19 mouse cellular contexts compared by ENCODE assay signal in genomic region chrX:7778450-7779244, GRCm38 (mm10). TPM values are rescaled to one million over a fixed set of nuclear protein-coding genes. Genes with fewer than 3 reads are reported as not detected.
DNase-seq lines count a peak whose midpoint lies in the region; ATAC-seq and TF ChIP-seq lines count a peak whose summit lies in the region.
"Had no signal": no experiment of that assay in that cellular context is flagged by ENCODE, and none has a peak within 500 bp of the region (broad histone marks: within the 10 kb centered on the region; RNA-seq: fewer than 3 reads in every experiment).

No protein-coding gene starts in this region.

- TF ChIP-seq EP300 in stomach, postnatal 0 days (optimal IDR thresholded peaks at IDR 0.05): no peak

- no peak for ATAC-seq in heart, embryonic 11.5 days (replicated peaks; ENCODE audit: insufficient number of reproducible peaks, low FRiP score, low TSS enrichment)
- ATAC-seq in stomach, embryonic 14.5 days (ENCODE audit: insufficient number of reproducible peaks, insufficient read depth, low FRiP score, low read depth): peak; percentile 65; the same call in 1 of the 2 replicates
- no peak for ATAC-seq in stomach, postnatal 0 days (ENCODE audit: low FRiP score, low TSS enrichment)
- ATAC-seq in liver, embryonic 15.5 days (ENCODE audit: insufficient read depth): peak; percentile 91
- ATAC-seq in forebrain, embryonic 15.5 days (replicated peaks): no peak

- peak overlapping the region; percentile 64 for H3K27ac ChIP-seq in heart, embryonic 11.5 days (ENCODE audit: low read depth, low read length)
- H3K27ac ChIP-seq in stomach, embryonic 14.5 days (ENCODE audit: low read length): no peak overlapping the region
- no peak overlapping the region for H3K27ac ChIP-seq in stomach, postnatal 0 days (replicated peaks)
- peak overlapping the region; percentile 94 for H3K27ac ChIP-seq in liver, embryonic 15.5 days (replicated peaks)
- H3K27ac ChIP-seq in forebrain, embryonic 15.5 days (replicated peaks): no peak overlapping the region
- H3K27ac ChIP-seq: embryonic facial prominence, embryonic 13.5 days; forebrain, embryonic 12.5 days; hindbrain, embryonic 10.5 days; lung, embryonic 15.5 days; neural tube, embryonic 13.5 days had no signal

- no peak overlapping the region for H3K4me2 ChIP-seq in heart, embryonic 11.5 days
- H3K4me2 ChIP-seq in stomach, embryonic 14.5 days (replicated peaks; ENCODE audit: low read depth, low read length): no peak overlapping the region
- H3K4me2 ChIP-seq in stomach, postnatal 0 days (replicated peaks; ENCODE audit: low read depth): no peak overlapping the region
- H3K4me2 ChIP-seq in liver, embryonic 15.5 days: peak overlapping the region; percentile 56
- H3K4me2 ChIP-seq in forebrain, embryonic 15.5 days (replicated peaks): no peak overlapping the region
- H3K4me2 ChIP-seq: embryonic facial prominence, embryonic 13.5 days; forebrain, embryonic 12.5 days; lung, embryonic 15.5 days; neural tube, embryonic 13.5 days had no signal

- no peak for DNase-seq in heart, postnatal 4 days
- DNase-seq in stomach, postnatal 0 days (ENCODE audit: low spot score): no peak
- no peak for DNase-seq in urinary bladder, postnatal 4 days (ENCODE audit: low spot score in 2 of 2)
- no peak for DNase-seq in urinary bladder, adult 18-20 months (ENCODE audit: low spot score in 2 of 2)
- DNase-seq: cerebellum, adult 11-12 months; layer of hippocampus, postnatal 36 days; left cerebral cortex, postnatal 4 days; retina, postnatal 1 day; thymus, adult 2 months had no signal

- H3K4me3 ChIP-seq in heart, embryonic 11.5 days (ENCODE audit: low read depth, low read length): no peak overlapping the region
- no peak overlapping the region for H3K4me3 ChIP-seq in stomach, embryonic 14.5 days (ENCODE audit: low read depth, low read length)
- H3K4me3 ChIP-seq in stomach, postnatal 0 days (ENCODE audit: low read depth, low read length): no peak overlapping the region
- 0 out of 2 replicates have a peak overlapping the region, but pooled peaks have one; percentile 10 for H3K4me3 ChIP-seq in liver, embryonic 15.5 days (replicated peaks)
- no peak overlapping the region for H3K4me3 ChIP-seq in forebrain, embryonic 15.5 days
- H3K4me3 ChIP-seq: embryonic facial prominence, embryonic 13.5 days; forebrain, embryonic 12.5 days; hindbrain, embryonic 10.5 days; lung, embryonic 15.5 days; neural tube, embryonic 13.5 days had no signal

- H3K36me3 ChIP-seq in heart, embryonic 11.5 days (ENCODE audit: control insufficient read depth, insufficient read depth, low read length): no peaks in the 10 kb centered on the region
- no peaks in the 10 kb centered on the region; the same call in 1 of the 2 replicates for H3K36me3 ChIP-seq in stomach, embryonic 14.5 days (ENCODE audit: control insufficient read depth, insufficient read depth, low read length)
- H3K36me3 ChIP-seq in stomach, postnatal 0 days (ENCODE audit: control insufficient read depth, insufficient read depth, low read length): no peaks in the 10 kb centered on the region
- peaks cover 3% of the 10 kb centered on the region; the same call in 1 of the 2 replicates for H3K36me3 ChIP-seq in liver, embryonic 15.5 days (replicated peaks)
- H3K36me3 ChIP-seq in forebrain, embryonic 15.5 days: no peaks in the 10 kb centered on the region
- H3K36me3 ChIP-seq: forebrain, embryonic 12.5 days; lung, embryonic 15.5 days had no signal

- H3K9me3 ChIP-seq in heart, embryonic 11.5 days (replicated peaks; ENCODE audit: control insufficient read depth, low read length): no peaks in the 10 kb centered on the region
- no peaks in the 10 kb centered on the region for H3K9me3 ChIP-seq in stomach, embryonic 14.5 days (ENCODE audit: control insufficient read depth, low read depth, low read length)
- no peaks in the 10 kb centered on the region for H3K9me3 ChIP-seq in stomach, postnatal 0 days (ENCODE audit: control insufficient read depth, low read length)
- H3K9me3 ChIP-seq in liver, embryonic 15.5 days (replicated peaks): no peaks in the 10 kb centered on the region
- no peaks in the 10 kb centered on the region for H3K9me3 ChIP-seq in forebrain, embryonic 15.5 days
- H3K9me3 ChIP-seq: embryonic facial prominence, embryonic 13.5 days; forebrain, embryonic 12.5 days; hindbrain, embryonic 10.5 days; lung, embryonic 15.5 days; neural tube, embryonic 13.5 days had no signal

- no peaks in the 10 kb centered on the region for H3K4me1 ChIP-seq in heart, embryonic 11.5 days (ENCODE audit: control insufficient read depth, insufficient read depth, low read length)
- H3K4me1 ChIP-seq in stomach, embryonic 14.5 days (ENCODE audit: control insufficient read depth, insufficient read depth, low read length): no peaks in the 10 kb centered on the region
- H3K4me1 ChIP-seq in stomach, postnatal 0 days (replicated peaks; ENCODE audit: control insufficient read depth, insufficient read depth): no peaks in the 10 kb centered on the region
- peaks cover 32% of the 10 kb centered on the region for H3K4me1 ChIP-seq in liver, embryonic 15.5 days (replicated peaks)
- H3K4me1 ChIP-seq in forebrain, embryonic 15.5 days: no peaks in the 10 kb centered on the region
- H3K4me1 ChIP-seq: embryonic facial prominence, embryonic 13.5 days; forebrain, embryonic 12.5 days; hindbrain, embryonic 10.5 days; lung, embryonic 15.5 days; neural tube, embryonic 13.5 days had no signal

- TF ChIP-seq CTCF in stomach, postnatal 0 days (IDR thresholded peaks at IDR 0.05; ENCODE audit: low read depth): no peak

- H3K9ac ChIP-seq in heart, embryonic 11.5 days (ENCODE audit: low read depth, low read length): no peak overlapping the region
- H3K9ac ChIP-seq in stomach, embryonic 14.5 days (replicated peaks; ENCODE audit: low read depth, low read length): no peak overlapping the region
- H3K9ac ChIP-seq in stomach, postnatal 0 days (ENCODE audit: low read length): no peak overlapping the region
- no peak overlapping the region for H3K9ac ChIP-seq in liver, embryonic 15.5 days
- no peak overlapping the region for H3K9ac ChIP-seq in forebrain, embryonic 15.5 days (replicated peaks)
- H3K9ac ChIP-seq: embryonic facial prominence, embryonic 13.5 days; forebrain, embryonic 12.5 days; lung, embryonic 15.5 days; neural tube, embryonic 13.5 days had no signal

- H3K27me3 ChIP-seq in heart, embryonic 11.5 days (ENCODE audit: control insufficient read depth, insufficient read depth, low read length): no peaks in the 10 kb centered on the region
- H3K27me3 ChIP-seq in stomach, embryonic 14.5 days (ENCODE audit: control insufficient read depth, insufficient read depth, low read length): no peaks in the 10 kb centered on the region
- no peaks in the 10 kb centered on the region for H3K27me3 ChIP-seq in stomach, postnatal 0 days (ENCODE audit: control insufficient read depth, insufficient read depth, low read length)
- H3K27me3 ChIP-seq in liver, embryonic 15.5 days: no peaks in the 10 kb centered on the region
- no peaks in the 10 kb centered on the region for H3K27me3 ChIP-seq in forebrain, embryonic 15.5 days
- H3K27me3 ChIP-seq: embryonic facial prominence, embryonic 13.5 days; forebrain, embryonic 12.5 days; lung, embryonic 15.5 days; neural tube, embryonic 13.5 days had no signal

- WGBS in heart, embryonic 11.5 days (ENCODE audit: insufficient replicate concordance): 48% methylated on average over 7 of the region's 7 CpGs
- WGBS in stomach, embryonic 14.5 days: 65% methylated on average over 7 of the region's 7 CpGs
- 57% methylated on average over 7 of the region's 7 CpGs for WGBS in stomach, postnatal 0 days
- WGBS in liver, embryonic 15.5 days (ENCODE audit: insufficient replicate concordance): 21% methylated on average over 7 of the region's 7 CpGs
- WGBS in forebrain, embryonic 15.5 days: 67% methylated on average over 7 of the region's 7 CpGs

RNA-seq across cellular contexts. Expression of gene Gripap1, which starts 10.9 kb away (rescaled TPM):
- 26.5 and 26.8 TPM in 2 replicates for polyA plus RNA-seq in heart, embryonic 11.5 days (2014; fragmentation: Nextera tagmentation; extraction: Ambion mirVana)
- total RNA-seq in heart, postnatal 4 days (2021): 10 to 100 TPM; 23.7 to 28.4 TPM
- polyA plus RNA-seq in stomach, embryonic 14.5 days (2014; fragmentation: Nextera tagmentation; extraction: Ambion mirVana): 35.7 and 41.8 TPM in 2 replicates
- 20.0 and 20.9 TPM in 2 replicates for polyA plus RNA-seq in stomach, postnatal 0 days (2015; fragmentation: Nextera tagmentation; extraction: Ambion mirVana)
- 25.5 and 27.4 TPM in 2 replicates for polyA plus RNA-seq in liver, embryonic 15.5 days (2015; fragmentation: Nextera tagmentation; extraction: Ambion mirVana)
- polyA plus RNA-seq in forebrain, embryonic 15.5 days (2015; fragmentation: Nextera tagmentation; extraction: Ambion mirVana): 77.6 and 78.5 TPM in 2 replicates

RNA-seq across cellular contexts. Expression of gene Tfe3, which starts 16.3 kb away (rescaled TPM):
- 12.1 and 15.0 TPM in 2 replicates for polyA plus RNA-seq in heart, embryonic 11.5 days (2014; fragmentation: Nextera tagmentation; extraction: Ambion mirVana)
- 10 to 100 TPM; 16.2 to 16.5 TPM for total RNA-seq in heart, postnatal 4 days (2021)
- 20.9 and 22.3 TPM in 2 replicates for polyA plus RNA-seq in stomach, embryonic 14.5 days (2014; fragmentation: Nextera tagmentation; extraction: Ambion mirVana)
- 17.3 and 18.2 TPM in 2 replicates for polyA plus RNA-seq in stomach, postnatal 0 days (2015; fragmentation: Nextera tagmentation; extraction: Ambion mirVana)
- 9.2 and 11.8 TPM in 2 replicates for polyA plus RNA-seq in liver, embryonic 15.5 days (2015; fragmentation: Nextera tagmentation; extraction: Ambion mirVana)
- 21.8 and 23.4 TPM in 2 replicates for polyA plus RNA-seq in forebrain, embryonic 15.5 days (2015; fragmentation: Nextera tagmentation; extraction: Ambion mirVana)

RNA-seq across cellular contexts. Expression of gene Ccdc120, which starts 27.9 kb away (rescaled TPM):
- polyA plus RNA-seq in heart, embryonic 11.5 days (2014; fragmentation: Nextera tagmentation; extraction: Ambion mirVana): 5.2 and 8.5 TPM in 2 replicates
- total RNA-seq in heart, postnatal 4 days (2021): 1 to 10 TPM; 1.2 to 3.0 TPM
- 18.5 and 24.6 TPM in 2 replicates for polyA plus RNA-seq in stomach, embryonic 14.5 days (2014; fragmentation: Nextera tagmentation; extraction: Ambion mirVana)
- polyA plus RNA-seq in stomach, postnatal 0 days (2015; fragmentation: Nextera tagmentation; extraction: Ambion mirVana): 21.5 and 23.0 TPM in 2 replicates
- polyA plus RNA-seq in liver, embryonic 15.5 days (2015; fragmentation: Nextera tagmentation; extraction: Ambion mirVana): 0.92 and 1.5 TPM in 2 replicates
- 55.5 and 63.3 TPM in 2 replicates for polyA plus RNA-seq in forebrain, embryonic 15.5 days (2015; fragmentation: Nextera tagmentation; extraction: Ambion mirVana)
- total RNA-seq: monocyte, adult 5-6 weeks had no signal

RNA-seq across cellular contexts. Expression of gene Kcnd1, which starts 43.4 kb away (rescaled TPM):
- 1.6 TPM in 2 replicates for polyA plus RNA-seq in heart, embryonic 11.5 days (2014; fragmentation: Nextera tagmentation; extraction: Ambion mirVana)
- total RNA-seq in heart, postnatal 4 days (2021): under 1 TPM; 0.48 to 0.59 TPM
- 2.8 and 2.9 TPM in 2 replicates for polyA plus RNA-seq in stomach, embryonic 14.5 days (2014; fragmentation: Nextera tagmentation; extraction: Ambion mirVana)
- 0.42 and 0.92 TPM in 2 replicates for polyA plus RNA-seq in stomach, postnatal 0 days (2015; fragmentation: Nextera tagmentation; extraction: Ambion mirVana)
- polyA plus RNA-seq in liver, embryonic 15.5 days (2015; fragmentation: Nextera tagmentation; extraction: Ambion mirVana): 0.18 and 0.37 TPM in 2 replicates
- 2.8 and 3.1 TPM in 2 replicates for polyA plus RNA-seq in forebrain, embryonic 15.5 days (2015; fragmentation: Nextera tagmentation; extraction: Ambion mirVana)
- total RNA-seq: monocyte, adult 5-6 weeks had no signal

RNA-seq across cellular contexts. Expression of gene Praf2, which starts 50.4 kb away (rescaled TPM):
- polyA plus RNA-seq in heart, embryonic 11.5 days (2014; fragmentation: Nextera tagmentation; extraction: Ambion mirVana): 52.3 and 55.9 TPM in 2 replicates
- total RNA-seq in heart, postnatal 4 days (2021): 10 to 100 TPM; 10.3 to 11.0 TPM
- polyA plus RNA-seq in stomach, embryonic 14.5 days (2014; fragmentation: Nextera tagmentation; extraction: Ambion mirVana): 91.5 and 95.7 TPM in 2 replicates
- polyA plus RNA-seq in stomach, postnatal 0 days (2015; fragmentation: Nextera tagmentation; extraction: Ambion mirVana): 23.8 and 26.0 TPM in 2 replicates
- polyA plus RNA-seq in liver, embryonic 15.5 days (2015; fragmentation: Nextera tagmentation; extraction: Ambion mirVana): 5.6 and 5.8 TPM in 2 replicates
- 104 and 107 TPM in 2 replicates for polyA plus RNA-seq in forebrain, embryonic 15.5 days (2015; fragmentation: Nextera tagmentation; extraction: Ambion mirVana)

Comparison
In these comparisons a context has a peak if more than half of its experiments do, and no peak if none do; other contexts are left out.
1. ATAC-seq: peak in stomach, embryonic 14.5 days (single experiment) and liver, embryonic 15.5 days (single experiment); none in heart, embryonic 11.5 days (single experiment), stomach, postnatal 0 days (single experiment) and forebrain, embryonic 15.5 days (single experiment).
2. H3K27ac ChIP-seq: peak in heart, embryonic 11.5 days (single experiment) and liver, embryonic 15.5 days (single experiment); none in stomach, embryonic 14.5 days (single experiment), stomach, postnatal 0 days (single experiment) and forebrain, embryonic 15.5 days (single experiment).